Mouse (Mus musculus): ENCODE results near the gene Gpm6a. TPM values are rescaled to one million over a fixed set of nuclear protein-coding genes. Genes with fewer than 3 reads are reported as not detected.
A peak's percentile ranks its signal among the peaks of the same experiment; 100 is the strongest.

Gene Gpm6a
- total RNA-seq (2021) = 1,000 to 10,000 TPM; 1,094 to 1,151 TPM

GRCm38 (mm10) chr8:54954741-54955455, at the start of gene Gpm6a:
Gene Gpm6a, plus strand, starts transcription at chr8:54954843.
- peak; percentile 27 to 43 for DNase-seq (ENCODE audit: extremely low spot score in 1 of 2, low spot score in 1 of 2)

GRCm38 (mm10) chr8:54912891-54913290, 41.8 kb upstream of the Gpm6a start:
- DNase-seq (ENCODE audit: extremely low spot score in 1 of 2, low spot score in 1 of 2) = no peak

- DNase-seq (ENCODE audit: extremely low spot score in 1 of 2, low spot score in 1 of 2) = no peak
These were observed 36.9 kb upstream of the Gpm6a start for GRCm38 (mm10) chr8:54917710-54918109.

GRCm38 (mm10) chr8:54922160-54922855, 32.3 kb upstream of the Gpm6a start:
- DNase-seq (ENCODE audit: extremely low spot score in 1 of 2, low spot score in 1 of 2) = peak in 1 of 2 experiments; percentile 5

- DNase-seq (ENCODE audit: extremely low spot score in 1 of 2, low spot score in 1 of 2) = no peak
These were observed 29.7 kb upstream of the Gpm6a start for GRCm38 (mm10) chr8:54924936-54925335.

- DNase-seq (ENCODE audit: extremely low spot score in 1 of 2, low spot score in 1 of 2) = no peak
These were observed 22.3 kb upstream of the Gpm6a start for GRCm38 (mm10) chr8:54932306-54932705.

GRCm38 (mm10) chr8:54953351-54953750, 1.3 kb upstream of the Gpm6a start:
- no peak for DNase-seq (ENCODE audit: extremely low spot score in 1 of 2, low spot score in 1 of 2)

GRCm38 (mm10) chr8:54954030-54954429, 613 bp upstream of the Gpm6a start:
- no peak for DNase-seq (ENCODE audit: extremely low spot score in 1 of 2, low spot score in 1 of 2)

- DNase-seq (ENCODE audit: extremely low spot score in 1 of 2, low spot score in 1 of 2) = no peak
These were observed 785 bp downstream of the Gpm6a start for GRCm38 (mm10) chr8:54955456-54955800.

GRCm38 (mm10) chr8:54955935-54956573, 1.4 kb downstream of the Gpm6a start:
- DNase-seq (ENCODE audit: extremely low spot score in 1 of 2, low spot score in 1 of 2) = no peak

GRCm38 (mm10) chr8:54956787-54957186, 2.1 kb downstream of the Gpm6a start:
- no peak for DNase-seq (ENCODE audit: extremely low spot score in 1 of 2, low spot score in 1 of 2)

- no peak for DNase-seq (ENCODE audit: extremely low spot score in 1 of 2, low spot score in 1 of 2)
These were observed 2.9 kb downstream of the Gpm6a start for GRCm38 (mm10) chr8:54957506-54957905.

- DNase-seq (ENCODE audit: extremely low spot score in 1 of 2, low spot score in 1 of 2) = no peak
These were observed 6.9 kb downstream of the Gpm6a start for GRCm38 (mm10) chr8:54961571-54961970.

GRCm38 (mm10) chr8:54975020-54975419, 20.4 kb downstream of the Gpm6a start:
- no peak for DNase-seq (ENCODE audit: extremely low spot score in 1 of 2, low spot score in 1 of 2)

- DNase-seq (ENCODE audit: extremely low spot score in 1 of 2, low spot score in 1 of 2) = no peak
These were observed 20.9 kb downstream of the Gpm6a start for GRCm38 (mm10) chr8:54975506-54975905.

- no peak for DNase-seq (ENCODE audit: extremely low spot score in 1 of 2, low spot score in 1 of 2)
These were observed 21.3 kb downstream of the Gpm6a start for GRCm38 (mm10) chr8:54975927-54976326.

GRCm38 (mm10) chr8:54976663-54977062, 22.0 kb downstream of the Gpm6a start:
- no peak for DNase-seq (ENCODE audit: extremely low spot score in 1 of 2, low spot score in 1 of 2)

- DNase-seq (ENCODE audit: extremely low spot score in 1 of 2, low spot score in 1 of 2) = no peak
These were observed 32.1 kb downstream of the Gpm6a start for GRCm38 (mm10) chr8:54986791-54987190.

GRCm38 (mm10) chr8:54989093-54989492, 34.5 kb downstream of the Gpm6a start:
- DNase-seq (ENCODE audit: extremely low spot score in 1 of 2, low spot score in 1 of 2) = no peak

GRCm38 (mm10) chr8:54991840-54992609, 37.4 kb downstream of the Gpm6a start:
- no peak for DNase-seq (ENCODE audit: extremely low spot score in 1 of 2, low spot score in 1 of 2)

- DNase-seq (ENCODE audit: extremely low spot score in 1 of 2, low spot score in 1 of 2) = no peak
These were observed 41.0 kb downstream of the Gpm6a start for GRCm38 (mm10) chr8:54995662-54996061.

Measured in layer of hippocampus, postnatal 25 days (tissue).